Mouse (Mus musculus): ENCODE measurements around the gene Uchl3.

DNA sequence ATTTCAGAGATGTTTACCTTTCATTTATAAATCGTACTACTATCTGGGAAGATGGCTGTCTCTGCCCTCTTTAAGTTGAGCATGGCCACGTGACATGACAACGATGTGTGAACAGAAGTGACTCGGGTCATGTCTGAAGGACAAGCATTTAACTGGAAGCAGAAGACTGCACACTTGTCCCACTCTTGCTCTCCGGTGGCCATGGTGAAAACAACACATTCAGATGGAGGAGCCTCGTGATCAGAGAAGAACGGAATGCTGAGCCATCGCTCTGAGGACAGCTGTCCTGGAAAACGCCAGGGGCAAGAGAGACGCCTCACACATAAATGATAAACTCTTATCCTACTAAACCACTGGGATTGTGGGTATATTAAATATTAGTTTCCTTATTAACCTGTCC lies 43.1 kb upstream of the Uchl3 start:
- TF ChIP-seq CTCF (IDR thresholded peaks at IDR 0.05; ENCODE audit: low read depth) (no peak), EP300 (IDR thresholded peaks at IDR 0.05; ENCODE audit: low read depth) (no peak)
